Mouse (Mus musculus) lung, postnatal 36 days (tissue): ENCODE data around the gene Nthl1.

ENCODE experiments used
- DNase-seq: peaks from one replicate; pipeline ENCODE4 v3.0.0; 2022; ENCODE audit warnings: mixed read lengths

Gene Nthl1

DNA sequence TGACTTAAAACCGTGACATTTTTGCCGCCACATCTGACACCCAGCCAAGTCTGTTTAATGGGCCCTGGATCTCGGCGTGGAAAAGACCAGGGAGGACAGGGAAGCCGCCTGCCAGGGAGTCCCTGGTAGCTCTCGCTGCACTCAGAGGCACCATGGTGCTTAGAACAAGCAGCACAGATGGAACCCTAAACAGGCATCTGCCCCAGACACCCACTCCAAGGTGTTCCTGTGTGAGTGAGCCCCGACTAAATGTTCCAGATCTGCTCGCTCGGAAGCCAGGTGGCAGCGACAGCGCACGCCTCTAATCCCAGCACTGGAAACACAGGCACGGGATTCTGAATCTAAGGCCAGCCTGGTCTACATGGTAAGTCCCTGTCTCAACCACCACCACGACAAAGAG, 2.4 kb upstream of the Nthl1 start:
- no peak for DNase-seq

DNA sequence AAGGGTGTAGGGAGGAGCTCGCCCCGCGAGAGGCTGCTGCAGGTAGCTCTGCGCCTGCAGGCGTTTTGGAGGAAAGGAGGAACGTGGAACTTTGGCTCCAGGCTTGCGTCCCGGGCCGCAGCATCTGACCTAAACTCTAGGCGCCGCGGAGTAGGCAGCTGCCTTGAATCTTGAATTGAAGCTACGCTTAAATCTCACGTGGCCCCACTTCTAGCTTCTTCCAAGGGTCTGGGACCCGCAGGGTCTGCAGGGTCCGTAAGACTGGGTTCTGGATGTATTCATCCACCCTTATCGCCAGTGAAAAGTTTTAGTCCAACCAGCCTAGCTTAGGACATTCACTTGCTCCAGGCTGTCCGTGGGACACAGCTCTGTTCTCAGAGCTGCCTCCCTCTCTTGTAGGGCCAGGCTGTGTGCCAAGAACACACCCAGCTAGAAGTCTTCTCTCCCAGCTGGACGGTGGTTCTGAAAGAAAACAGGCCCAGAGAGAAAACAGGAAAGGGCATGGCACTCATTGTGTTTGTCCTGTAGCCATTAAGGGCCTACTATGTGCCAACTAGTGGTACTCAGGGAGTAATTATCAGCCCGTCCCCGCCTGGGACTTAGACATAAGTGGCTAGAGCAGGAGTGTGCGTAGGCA, 451 bp downstream of the Nthl1 start:
- DNase-seq, result peak; percentile 93

DNA sequence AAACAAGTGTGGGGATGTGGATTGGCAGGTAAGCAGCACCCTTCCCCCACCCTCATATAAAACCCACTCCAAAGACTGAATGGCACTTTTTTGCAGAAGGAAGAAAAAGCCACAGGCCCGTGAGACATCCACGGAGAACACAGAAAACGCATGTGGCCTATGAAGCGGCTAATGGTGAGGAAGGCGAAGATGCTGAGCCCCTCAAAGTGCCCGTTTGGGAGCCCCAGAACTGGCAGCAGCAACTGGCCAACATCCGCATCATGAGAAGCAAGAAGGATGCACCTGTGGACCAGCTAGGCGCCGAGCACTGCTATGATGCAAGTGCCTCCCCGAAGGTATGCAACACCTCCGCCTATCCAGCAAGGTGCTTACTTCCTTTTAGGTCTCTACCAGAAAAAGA, 1.4 kb downstream of the Nthl1 start:
- DNase-seq, result no peak

DNA sequence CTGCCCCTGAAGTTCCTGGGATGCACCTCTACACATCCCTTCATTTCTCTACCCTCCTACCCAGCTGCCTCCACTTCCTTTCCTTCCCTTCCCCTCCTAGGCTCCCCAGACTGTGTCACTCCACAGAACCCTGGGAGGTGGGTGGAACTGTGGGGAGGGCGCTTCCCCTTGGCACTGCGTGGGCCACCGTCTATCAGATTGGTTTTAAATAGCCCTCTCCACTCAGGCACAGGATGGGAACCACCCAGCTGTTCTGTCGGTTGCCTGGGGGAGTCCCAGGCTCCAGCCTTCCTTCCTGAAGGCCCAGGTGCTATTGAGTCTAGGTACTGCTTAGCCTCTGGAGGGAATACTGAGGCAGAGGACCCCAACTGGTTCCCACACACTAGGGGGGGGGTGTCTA, 2.5 kb downstream of the Nthl1 start:
- DNase-seq, result peak; percentile 80

DNA sequence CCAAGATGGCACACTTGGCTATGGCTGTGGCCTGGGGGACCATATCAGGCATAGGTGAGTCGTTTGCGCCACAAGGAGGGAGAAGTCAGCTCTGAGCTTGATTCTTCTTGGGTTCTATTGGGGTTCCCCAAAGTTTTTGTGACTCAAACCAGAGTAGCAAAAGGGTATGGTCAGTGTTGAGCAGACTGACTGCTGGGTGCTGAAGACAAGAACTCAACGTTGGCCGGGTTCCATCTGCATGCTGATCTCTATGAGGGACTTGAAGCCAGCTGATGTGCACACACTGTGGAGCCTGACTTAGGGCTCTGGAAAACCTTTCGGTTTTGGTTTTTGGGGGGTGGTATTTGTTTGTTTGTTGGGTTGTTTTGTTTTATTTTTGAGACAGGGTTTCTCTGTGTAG, 3.2 kb downstream of the Nthl1 start:
- no peak for DNase-seq

DNA sequence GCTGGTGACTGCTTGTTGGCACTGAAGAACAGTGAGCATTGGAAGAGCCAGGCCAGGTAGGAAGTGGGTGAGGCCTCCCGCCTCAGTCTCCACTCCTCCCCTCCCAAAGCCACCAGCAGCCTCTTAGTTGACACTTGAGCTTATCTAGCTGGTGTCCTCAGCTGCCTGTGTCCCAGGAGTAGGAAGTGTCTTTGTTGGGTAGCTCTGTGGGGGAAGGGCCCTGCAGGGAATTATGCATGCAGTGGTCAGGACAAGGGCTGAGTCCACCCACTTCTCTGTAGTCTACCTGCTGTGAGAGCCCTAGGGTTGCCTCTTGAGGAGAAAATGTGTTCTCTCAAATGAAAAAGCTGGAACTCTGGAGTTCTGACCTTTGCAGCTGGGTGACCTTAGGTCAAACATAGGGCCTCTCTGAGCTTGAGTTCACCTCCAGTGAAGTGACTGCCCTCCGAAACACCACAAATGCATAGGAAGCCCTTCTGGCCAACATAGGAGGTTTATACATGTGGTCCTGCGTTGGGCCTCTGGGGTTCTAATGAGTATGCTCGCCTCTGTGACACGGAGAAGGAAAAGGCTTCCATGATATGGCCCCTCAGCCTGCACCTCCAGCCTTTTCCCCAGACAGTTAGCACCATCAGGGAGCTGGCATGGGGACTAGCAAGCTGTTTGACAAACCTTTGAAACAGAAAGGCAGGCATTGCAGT, 4.5 kb downstream of the Nthl1 start:
- DNase-seq, result peak; percentile 87

DNA sequence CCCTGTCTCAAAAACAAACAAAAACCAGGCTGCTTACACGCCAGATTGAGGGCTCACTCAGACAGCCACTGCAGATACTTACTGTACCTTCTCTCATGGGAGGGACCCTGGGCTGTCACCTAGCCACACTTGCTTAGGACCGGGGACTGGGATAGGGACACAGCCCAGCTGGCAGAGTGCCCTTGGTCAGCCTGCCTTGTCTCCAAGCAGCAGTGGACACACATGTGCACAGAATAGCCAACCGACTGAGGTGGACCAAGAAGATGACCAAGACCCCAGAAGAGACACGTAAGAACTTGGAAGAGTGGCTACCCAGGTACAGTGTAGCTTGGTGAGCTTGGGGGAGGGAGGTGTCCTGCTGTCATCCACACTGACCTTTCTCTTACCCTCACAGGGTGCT, 5.7 kb downstream of the Nthl1 start:
- peak; percentile 56 for DNase-seq

DNA sequence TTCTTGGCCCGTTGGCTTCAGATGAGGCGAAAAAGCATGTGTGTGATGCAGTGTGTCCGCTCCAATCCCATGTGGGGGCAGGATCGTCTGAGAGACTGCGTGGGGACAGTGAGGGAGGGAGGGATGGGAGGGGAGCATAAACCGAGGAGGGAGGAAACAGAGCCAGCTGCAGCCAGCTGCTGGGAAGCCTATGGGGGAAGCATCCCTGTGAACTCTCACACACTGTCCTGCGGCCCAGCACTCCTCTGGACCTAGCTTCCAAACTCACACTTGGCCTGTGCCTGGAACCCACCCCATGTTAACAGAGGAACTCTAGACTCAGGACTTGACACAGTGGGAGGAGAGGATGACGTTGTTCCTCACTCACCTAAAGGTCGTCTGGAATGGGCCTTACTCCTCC, 6.4 kb downstream of the Nthl1 start:
- DNase-seq, result peak; percentile 77

DNA sequence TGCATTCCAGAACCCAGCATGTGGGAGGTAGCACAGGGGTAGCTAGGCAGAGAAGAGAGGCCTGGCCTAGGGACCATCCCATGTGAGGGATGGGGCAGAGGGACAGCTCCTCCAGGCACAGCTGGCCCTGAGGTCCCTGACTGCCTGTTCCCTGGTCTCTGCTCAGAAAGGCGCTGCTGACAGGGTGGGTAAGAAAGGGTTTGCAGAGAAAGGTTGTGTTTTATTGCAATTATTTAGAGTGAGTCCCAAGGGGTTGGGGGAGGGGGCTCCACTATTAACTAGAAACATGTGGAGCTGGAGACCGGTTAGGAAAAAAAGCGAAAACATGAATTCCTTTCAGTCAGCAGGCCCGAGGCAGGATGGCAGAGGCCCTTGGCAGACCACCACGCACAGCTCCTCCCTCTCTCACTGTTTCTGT, 7.1 kb downstream of the Nthl1 start:
- DNase-seq, result no peak

DNA sequence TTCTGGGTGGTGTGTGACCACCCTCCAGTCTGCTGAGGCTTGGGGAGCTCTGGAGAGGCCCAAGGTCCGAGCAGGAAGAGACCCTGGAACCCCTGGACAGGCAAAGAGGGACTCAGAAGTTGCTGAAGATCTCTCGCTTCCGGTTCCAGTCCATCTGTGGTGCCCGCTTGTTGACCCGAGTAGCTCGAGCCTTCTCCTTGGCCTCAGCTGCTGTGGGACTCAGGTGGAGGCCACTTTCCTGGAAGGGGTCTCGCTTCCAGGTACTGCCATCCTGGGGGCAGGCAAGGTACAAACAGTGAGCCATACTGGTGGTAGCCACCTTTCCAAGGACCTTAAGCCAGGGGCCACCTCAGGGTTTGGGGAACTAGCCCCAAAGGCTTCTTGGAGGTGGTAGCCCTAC, 7.6 kb downstream of the Nthl1 start:
- no peak for DNase-seq

DNA sequence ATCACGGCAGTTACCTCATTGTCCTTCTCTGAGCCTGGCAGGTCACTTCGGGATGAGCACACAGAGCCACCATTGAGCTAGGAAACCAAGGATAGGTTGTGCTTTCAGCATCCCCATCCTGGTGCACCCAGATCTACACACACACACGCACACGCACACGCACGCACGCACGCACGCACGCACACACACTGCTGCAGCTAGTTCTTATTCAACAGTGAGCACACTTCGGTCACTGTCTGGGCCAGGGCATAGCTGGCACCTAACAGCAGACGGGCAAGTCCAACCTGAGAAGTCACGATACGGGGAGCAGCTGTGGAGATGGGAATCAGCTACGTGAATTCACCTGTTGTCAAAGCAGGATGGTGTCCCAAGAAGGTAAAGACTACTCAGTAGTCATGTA, 8.1 kb downstream of the Nthl1 start:
- no peak for DNase-seq

DNA sequence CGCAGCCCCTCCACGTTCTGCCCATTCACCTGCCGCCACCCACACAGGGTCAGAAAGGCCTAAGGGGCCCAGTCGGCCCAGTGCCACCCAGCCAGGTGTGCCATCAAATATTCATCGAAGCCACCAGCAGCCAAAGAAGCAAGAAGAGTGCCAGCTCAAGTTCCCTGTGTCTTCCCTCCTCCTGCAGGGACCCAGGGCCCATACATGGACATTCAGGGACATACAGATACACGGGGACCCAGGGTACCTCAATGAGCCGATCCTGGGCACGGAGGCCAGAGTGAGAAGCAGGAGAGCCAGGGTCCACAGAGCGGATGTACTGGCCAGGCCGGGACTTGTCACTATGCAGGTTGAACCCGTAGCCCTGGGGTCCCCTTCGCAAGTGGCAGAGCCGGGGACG, 9.5 kb downstream of the Nthl1 start:
- DNase-seq, result no peak

DNA sequence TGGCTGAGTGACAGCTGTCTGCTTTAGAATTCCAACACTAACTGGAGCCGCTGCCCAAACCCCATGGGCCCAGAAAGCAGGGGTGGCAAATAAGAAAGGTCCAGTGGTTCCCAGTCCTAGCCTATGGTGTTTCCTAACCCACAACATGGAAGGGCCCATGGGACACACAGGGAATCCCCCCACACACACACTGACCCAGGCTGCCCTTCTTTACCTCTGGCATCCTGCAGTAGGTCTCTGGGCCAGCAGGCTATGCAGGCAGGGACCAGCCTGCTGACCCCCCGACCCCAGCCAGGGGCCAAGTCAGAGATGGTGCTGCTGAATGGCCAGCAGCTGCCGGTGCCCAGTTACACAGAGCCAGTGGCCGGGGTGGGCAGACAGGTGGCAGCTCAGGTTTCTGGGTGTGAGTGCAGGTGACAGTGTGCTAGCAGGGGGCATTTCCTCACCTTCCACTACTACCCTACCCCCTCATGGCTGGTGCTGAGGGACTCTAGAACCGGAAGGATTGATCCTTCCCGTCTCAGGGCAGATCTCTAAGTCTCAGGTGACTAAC, 10.4 kb downstream of the Nthl1 start:
- DNase-seq, result no peak

DNA sequence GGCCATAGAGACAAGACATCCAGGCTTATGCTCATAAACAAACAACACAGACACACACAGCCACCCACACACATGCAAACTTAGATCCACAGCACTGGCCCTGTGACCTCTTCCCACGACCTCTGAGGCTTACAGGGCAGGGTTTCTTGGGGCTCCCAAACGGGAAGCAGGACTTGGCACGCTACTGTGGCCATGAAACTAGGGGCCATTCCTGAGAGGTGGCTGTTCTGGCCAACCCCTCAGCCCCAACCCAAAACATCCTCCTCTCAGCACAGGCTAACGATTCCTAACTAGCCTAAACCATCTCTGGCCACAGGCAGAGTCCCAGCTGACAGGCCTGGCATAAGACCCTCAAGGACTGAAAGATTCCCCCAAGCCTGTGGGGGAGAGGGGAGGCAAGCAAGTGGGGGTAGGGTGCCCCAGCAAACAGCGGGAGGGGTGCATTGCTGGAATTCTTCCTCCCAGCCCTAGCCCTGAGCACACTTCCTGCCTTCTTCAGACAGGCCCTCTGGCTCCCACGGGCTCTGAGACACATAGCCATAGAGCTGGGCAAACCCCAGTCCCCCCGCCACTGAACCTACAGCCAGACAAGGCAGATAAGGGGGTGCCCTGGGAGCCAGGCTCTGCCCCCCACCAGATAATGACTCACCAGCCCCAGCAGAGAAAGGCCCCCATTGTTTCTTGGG, 11.7 kb downstream of the Nthl1 start:
- DNase-seq, result peak; percentile 82

DNA sequence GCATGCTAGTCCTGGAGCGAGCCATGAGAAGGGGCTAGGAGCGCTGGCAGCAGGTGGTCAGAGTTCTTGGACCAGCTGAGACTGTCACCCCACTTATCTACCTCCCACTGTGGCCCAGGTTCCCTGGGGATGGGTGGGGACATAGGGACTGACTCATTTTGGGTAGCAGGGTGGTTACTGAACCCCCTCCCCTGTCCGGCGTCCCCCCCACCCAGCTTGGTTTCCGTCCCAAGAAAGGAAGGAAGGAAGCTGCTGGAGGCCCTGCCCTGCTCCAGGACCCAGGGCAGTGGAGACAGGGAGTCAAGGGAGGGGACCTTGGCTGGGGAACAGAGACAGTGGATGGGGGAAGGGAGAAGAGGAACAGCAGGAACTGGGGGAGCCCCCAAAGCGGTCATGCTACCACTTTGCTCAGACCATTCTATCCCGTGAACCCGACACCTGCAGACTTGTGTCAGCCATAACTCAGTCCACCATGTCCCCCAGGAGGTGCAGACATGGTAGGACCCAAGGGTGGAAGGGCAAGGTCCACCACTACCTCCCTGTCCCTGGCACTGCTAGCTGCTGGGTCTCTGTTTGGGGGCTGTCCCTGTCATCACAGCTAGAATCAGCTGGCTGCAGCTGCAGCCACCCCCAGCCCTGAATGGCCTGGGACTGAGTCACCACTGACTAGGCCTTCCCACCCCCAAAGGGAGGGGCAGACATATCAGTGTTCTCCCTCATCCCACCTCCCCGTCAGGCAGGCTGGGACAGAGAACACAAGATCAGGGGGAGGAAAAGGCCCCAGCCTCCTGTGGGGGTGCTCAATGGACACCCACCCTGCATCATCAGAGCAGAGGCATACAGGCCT, 12.6 kb downstream of the Nthl1 start:
- peak; percentile 83 for DNase-seq

DNA sequence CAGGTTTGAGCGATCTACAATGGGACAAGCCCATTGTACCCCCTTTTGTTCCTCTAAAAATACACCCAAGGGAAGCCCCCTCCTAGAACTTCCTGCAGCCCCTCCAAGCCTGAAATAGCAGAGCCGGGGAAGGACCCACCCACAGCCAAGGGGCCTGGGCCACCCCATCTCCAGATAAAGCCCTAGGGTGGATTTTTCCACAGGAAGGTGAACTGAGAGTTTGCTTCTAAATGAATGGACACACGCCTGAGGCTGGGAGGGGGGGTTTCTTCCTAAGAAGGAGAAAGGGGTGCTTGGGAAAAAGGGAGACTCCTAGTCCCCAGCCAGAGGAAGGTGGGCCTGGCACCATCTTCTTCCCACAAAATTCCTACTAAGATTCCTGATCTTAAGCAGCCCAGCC, 13.4 kb downstream of the Nthl1 start:
- peak; percentile 76 for DNase-seq

DNA sequence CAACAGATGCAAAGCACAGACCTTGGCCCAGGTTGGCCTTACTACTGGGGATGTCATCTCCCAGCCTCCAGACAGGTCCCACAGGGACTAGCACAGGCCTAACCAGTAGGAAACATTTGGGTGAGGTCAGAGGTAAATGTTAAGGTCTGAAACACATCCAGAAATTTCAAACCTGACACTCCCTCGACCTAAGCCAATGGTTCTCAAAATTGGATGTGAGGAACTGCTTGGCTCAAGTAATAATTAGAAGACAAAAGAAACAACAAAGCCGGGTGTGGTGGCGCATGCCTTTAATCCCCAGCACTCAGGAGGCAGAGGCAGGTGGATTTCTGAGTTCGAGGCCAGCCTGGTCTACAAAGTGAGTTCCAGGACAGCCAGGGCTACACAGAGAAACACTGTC, 13.9 kb downstream of the Nthl1 start:
- DNase-seq, result no peak

DNA sequence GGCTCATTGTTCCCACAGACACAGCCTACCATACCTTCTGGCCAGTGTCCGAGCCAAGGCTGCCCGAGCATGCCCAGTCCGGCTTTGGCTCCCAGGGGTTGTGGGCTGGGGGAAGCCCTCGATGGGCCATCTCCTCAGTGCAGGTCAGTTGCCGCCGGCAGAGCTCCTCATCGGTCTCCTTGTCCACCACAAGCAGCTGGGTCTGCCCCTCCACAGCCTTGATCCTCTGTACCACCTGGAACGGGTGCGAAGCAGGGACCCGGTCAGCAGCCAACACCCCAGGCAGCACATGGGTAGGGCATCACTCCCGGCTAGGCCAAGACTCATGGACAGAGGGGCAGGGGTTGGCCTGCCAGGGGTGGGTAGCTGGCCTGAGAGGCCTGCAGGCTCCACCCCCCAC, 15.0 kb downstream of the Nthl1 start:
- DNase-seq, result no peak

DNA sequence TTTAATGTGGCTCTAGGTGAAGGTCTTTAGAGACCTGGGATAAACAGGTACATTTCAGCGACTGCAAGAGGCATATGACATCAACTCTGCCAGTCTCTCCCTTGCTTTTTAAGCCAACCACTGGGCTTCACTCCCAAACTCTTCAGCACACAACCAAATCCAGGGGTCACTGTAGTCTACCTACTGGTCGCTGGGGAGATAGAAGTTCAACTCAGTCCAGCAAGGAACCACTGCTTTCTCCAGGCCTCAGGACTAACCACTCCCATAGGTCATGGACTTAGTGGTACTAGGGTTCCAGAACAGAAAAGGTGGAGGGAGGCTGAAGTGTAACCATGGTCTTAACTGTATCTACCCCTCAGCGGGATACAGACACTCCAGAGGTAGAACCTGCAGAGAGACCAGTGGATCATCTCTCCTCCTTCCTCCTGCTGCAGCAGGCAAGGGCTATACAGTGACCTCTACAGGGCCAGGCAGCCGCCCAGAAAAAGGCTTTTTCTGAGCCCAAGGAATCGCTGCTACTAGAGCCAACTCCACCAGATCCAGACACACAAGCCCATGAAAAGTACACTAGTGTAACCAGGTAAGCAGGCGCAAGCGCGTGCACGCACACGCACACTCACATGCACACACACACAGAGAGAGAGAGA, 16.4 kb downstream of the Nthl1 start:
- DNase-seq, result no peak

DNA sequence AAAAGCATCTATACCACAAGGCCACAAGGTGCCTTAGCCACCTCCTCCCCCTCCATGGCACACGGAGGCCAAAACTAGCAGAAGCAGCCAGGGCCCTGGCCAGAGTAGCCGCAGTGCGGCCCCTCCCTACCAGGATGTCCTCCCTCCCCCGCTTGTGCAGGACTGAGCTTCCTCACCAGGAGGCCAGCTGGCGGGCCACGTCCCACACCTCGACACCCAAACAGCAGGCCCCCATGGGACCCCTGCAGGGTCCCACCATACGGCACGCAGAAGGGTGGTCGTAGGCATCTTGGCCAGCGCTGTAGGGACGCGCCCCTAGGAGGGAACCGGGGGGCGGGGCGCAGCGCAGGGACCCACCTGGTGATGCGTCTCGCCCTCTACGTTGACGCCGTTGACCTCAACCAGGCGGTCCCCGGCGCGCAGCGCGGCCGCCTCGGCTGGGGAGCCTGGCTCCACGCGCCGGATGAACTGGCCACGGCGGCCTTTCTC, 17.1 kb downstream of the Nthl1 start:
- DNase-seq, result peak; percentile 78

DNA sequence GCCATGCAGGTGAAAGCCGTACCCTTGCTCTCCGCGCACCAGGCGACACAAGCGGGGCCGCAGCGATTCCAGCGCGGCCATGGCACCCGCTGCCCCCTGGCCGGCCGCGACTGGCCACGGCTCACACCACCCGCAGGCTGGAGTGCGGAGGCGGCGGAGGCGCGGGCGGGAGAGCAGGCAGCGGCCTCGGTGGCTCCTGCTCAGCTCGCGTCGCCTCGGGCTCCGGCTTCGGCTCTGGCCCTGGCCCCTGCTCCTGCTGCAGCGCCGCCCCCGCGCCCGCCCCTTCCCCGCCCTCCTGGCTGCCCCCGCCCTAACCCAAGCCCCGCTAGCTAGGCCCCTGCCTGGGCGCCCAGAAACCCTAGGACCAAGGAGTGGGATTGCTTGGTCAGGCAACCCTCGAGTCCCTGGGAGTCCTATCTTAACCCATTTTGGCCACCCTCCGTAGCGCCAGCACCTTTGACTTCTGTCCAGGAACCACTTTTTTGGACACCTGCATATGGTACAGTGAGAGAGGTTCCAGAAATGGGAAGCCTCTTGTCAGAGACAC, 17.7 kb downstream of the Nthl1 start, which contains the start of gene Slc9a3r2:
Slc9a3r2 (minus strand) TSS at position 258 of the 547 bp plus-strand sequence.
- peak; percentile 64 for DNase-seq

DNA sequence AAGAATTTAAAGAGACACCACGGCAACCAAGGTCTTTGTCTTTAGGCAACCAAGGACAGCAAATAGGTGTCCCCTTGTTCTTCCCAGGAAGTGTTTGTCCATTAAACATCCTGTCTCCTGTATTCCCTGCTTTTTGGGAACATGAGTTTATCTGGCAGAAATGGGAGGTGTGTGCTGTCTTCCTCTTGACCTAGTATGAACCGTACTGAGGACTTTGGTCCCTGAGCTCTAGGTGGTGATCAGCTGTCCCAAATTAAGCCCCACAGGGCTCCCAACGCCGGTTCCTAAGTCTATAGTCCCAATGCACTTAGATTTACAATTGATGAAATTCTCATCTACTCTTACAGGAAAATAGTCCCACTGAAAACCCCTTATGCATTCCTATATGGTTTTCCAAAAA, 18.3 kb downstream of the Nthl1 start:
- DNase-seq, result no peak
